Mouse (Mus musculus) thymus, adult 2 months (tissue): Measurements from ENCODE around the gene Ints5.

Source experiments
- CTCF ChIP-seq: fragments of 200-500 bp; IDR thresholded peaks from 2 replicates; pipeline ENCODE4 v1.5.1; 2012; ENCODE audit warnings: mild to moderate bottlenecking, control low read depth, low read length, moderate library complexity, borderline replicate concordance; ENCODE audit not compliant: control insufficient read depth, poor library complexity, insufficient read depth; ENCODE audit errors: extremely low read depth
- POLR2A ChIP-seq: fragments of 200-500 bp; IDR thresholded peaks from 2 replicates; pipeline ENCODE4 v1.6.1; 2012; ENCODE audit warnings: mild to moderate bottlenecking, low read length, control low read depth, moderate library complexity; ENCODE audit not compliant: control insufficient read depth, poor library complexity, insufficient read depth; ENCODE audit errors: extremely low read depth

- TF ChIP-seq POLR2A (no peak), CTCF (no peak)
Observed at GRCm38 (mm10) chr19:8941136-8941514, 48.3 kb downstream of the Ints5 start.
